Mouse (Mus musculus) stomach, embryonic 16.5 days (tissue): ENCODE measurements around the gene Hand1. TPM values are rescaled to one million over a fixed set of nuclear protein-coding genes. Genes with fewer than 3 reads are reported as not detected.

Experiments used
- ATAC-seq: fragments of 200-750 bp; cut with Nextera tagmentation; 2 replicates; pipeline ENCODE4 v1.8.0; 2017; ENCODE audit warnings: moderate number of reproducible peaks, moderate TSS enrichment; ENCODE audit not compliant: insufficient read depth, low FRiP score
- H3K27ac ChIP-seq: fragments of 300-500 bp; sonication (generic); 2 replicates; pipeline ENCODE4 v1.5.1; 2014; ENCODE audit warnings: low read length
- H3K27me3 ChIP-seq: fragments of 300-500 bp; sonication (generic); 2 replicates; pipeline ENCODE4 v1.6.1; 2014; ENCODE audit warnings: low read length, control low read depth, mixed read lengths; ENCODE audit not compliant: control insufficient read depth, insufficient read depth
- H3K36me3 ChIP-seq: fragments of 300-500 bp; sonication (generic); 2 replicates; pipeline ENCODE4 v1.6.1; 2014; ENCODE audit warnings: low read length; ENCODE audit not compliant: control insufficient read depth, insufficient read depth
- H3K4me1 ChIP-seq: fragments of 300-500 bp; sonication (generic); 2 replicates; pipeline ENCODE4 v1.6.1; 2014; ENCODE audit warnings: low read length, control low read depth, mixed read lengths; ENCODE audit not compliant: control insufficient read depth, insufficient read depth
- H3K4me2 ChIP-seq: fragments of 300-500 bp; sonication (generic); 2 replicates; pipeline ENCODE4 v1.6.1; 2014; ENCODE audit warnings: low read depth, low read length, mixed read lengths
- H3K4me3 ChIP-seq: fragments of 300-500 bp; sonication (generic); replicated peaks from 2 replicates; pipeline ENCODE4 v1.5.1; 2014; ENCODE audit warnings: mild to moderate bottlenecking, low read length
- H3K9ac ChIP-seq: fragments of 300-500 bp; sonication (generic); 2 replicates; pipeline ENCODE4 v1.6.1; 2014; ENCODE audit warnings: low read length
- H3K9me3 ChIP-seq: fragments of 300-500 bp; sonication (generic); replicated peaks from 2 replicates; pipeline ENCODE4 v1.6.1; 2016; ENCODE audit warnings: low read length, control low read depth; ENCODE audit not compliant: control insufficient read depth
- WGBS: fragments of 180-500 bp; shearing (Covaris S2); extraction: QIAGEN DNeasy Blood & Tissue Kit; methylation state at CpG from one replicate; pipeline ENCODE4 v1.1.7; 2014; 5-methylcytosine and 5-hydroxymethylcytosine counted together
- polyA plus RNA-seq: library from polyadenylated mRNA; unstranded; fragments of >200 nt; fragmentation: Nextera tagmentation; extraction: Ambion mirVana; gene quantifications from 2 replicates; pipeline ENCODE4 v1.2.1, GENCODE M21; 2015

The Hand1 gene
- polyA plus RNA-seq, 1 experiment from 2014 or later: 1.4 TPM

DNA sequence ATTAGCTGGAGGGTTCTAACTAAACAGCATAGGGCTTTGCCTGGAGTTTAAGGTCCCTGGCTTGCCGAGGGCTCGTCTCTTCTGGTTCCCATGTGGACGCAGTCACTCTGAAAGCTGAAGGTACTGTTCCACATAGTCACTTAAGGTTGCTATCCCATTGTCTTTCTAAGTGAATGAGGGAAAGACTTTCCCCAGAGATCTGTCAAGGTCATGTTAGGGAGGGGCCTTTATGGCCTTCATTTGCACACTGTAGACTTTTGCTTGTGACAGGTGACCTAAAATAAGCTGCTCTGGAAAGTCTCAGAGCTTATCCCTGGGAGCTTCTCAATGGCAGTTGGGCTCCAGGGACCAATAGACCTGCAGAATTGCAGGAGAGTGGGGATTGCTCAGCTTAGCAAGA is 19.0 kb downstream of the Hand1 start:
- no peaks in the 10 kb centered on the region for H3K27me3 ChIP-seq
- WGBS: 91% methylated on average over 3 of the region's 3 CpGs
- 0 out of 2 replicates have a peak, but pooled peaks cover 7% of the 10 kb centered on the region for H3K36me3 ChIP-seq

DNA sequence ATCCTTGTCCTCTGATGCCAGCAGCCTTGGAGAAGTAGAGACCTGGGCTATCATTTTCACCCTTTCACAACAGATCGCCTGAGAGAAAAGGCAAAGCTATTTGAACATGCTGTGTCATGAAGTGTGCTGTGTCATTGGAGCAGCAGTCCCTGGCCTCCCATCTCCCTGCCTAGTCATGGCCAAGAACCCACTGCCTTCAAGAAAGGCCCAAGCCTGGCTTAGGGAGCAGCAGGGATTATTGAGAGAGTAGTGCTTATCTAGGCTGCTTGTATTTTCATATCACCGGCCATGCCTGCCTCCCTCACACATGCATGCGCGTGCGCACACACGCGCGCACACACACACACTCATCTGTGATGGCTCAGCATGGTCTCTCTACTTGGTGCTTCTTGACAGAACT is 20.4 kb downstream of the Hand1 start:
- Histone ChIP-seq H3K9ac (no peak overlapping the region), H3K9me3 (no peaks in the 10 kb centered on the region), H3K27ac (no peak overlapping the region), H3K36me3 (0 out of 2 replicates have a peak, but pooled peaks cover 7% of the 10 kb centered on the region), H3K4me1 (peaks cover 4% of the 10 kb centered on the region; the same call in 1 of the 2 replicates), H3K4me3 (no peak overlapping the region), H3K4me2 (no peak overlapping the region), H3K27me3 (no peaks in the 10 kb centered on the region)
- no peak for ATAC-seq
- 93% methylated on average over 8 of the region's 8 CpGs for WGBS

More for the DNA sequence above, 19.0 kb downstream of the Hand1 start:
- no peak for ATAC-seq
- Histone ChIP-seq H3K27ac (no peak overlapping the region), H3K4me3 (no peak overlapping the region), H3K4me1 (peaks cover 4% of the 10 kb centered on the region; the same call in 1 of the 2 replicates), H3K9ac (no peak overlapping the region), H3K9me3 (no peaks in the 10 kb centered on the region), H3K4me2 (no peak overlapping the region)

DNA sequence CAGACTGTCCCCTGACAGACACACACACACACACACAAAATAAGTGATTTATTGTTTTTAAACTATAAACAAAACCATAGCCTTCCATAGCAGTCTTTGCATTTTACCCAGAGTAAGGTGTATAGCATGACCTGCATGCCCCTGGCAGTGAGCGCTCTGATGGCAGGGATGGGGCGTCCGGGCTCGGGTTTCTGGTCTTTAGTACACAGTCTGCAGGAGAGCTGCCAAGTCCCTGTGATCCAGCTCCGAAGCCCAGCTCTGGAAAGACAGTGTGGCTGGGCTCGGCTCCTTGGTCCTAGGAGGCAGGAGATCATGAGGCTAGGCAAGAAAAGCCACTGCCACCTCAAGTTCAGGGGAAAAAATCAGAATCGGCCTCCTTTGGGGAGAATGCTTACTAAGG is 21.6 kb downstream of the Hand1 start:
- ATAC-seq: no peak
- H3K4me3 ChIP-seq: no peak overlapping the region
- 74% methylated on average over 7 of the region's 7 CpGs for WGBS
- no peak overlapping the region for H3K4me2 ChIP-seq
- H3K9ac ChIP-seq: no peak overlapping the region
- no peaks in the 10 kb centered on the region for H3K27me3 ChIP-seq
- H3K4me1 ChIP-seq: peaks cover 4% of the 10 kb centered on the region; the same call in 1 of the 2 replicates
- H3K27ac ChIP-seq: no peak overlapping the region
- no peaks in the 10 kb centered on the region for H3K9me3 ChIP-seq
- H3K36me3 ChIP-seq: 0 out of 2 replicates have a peak, but pooled peaks cover 7% of the 10 kb centered on the region

DNA sequence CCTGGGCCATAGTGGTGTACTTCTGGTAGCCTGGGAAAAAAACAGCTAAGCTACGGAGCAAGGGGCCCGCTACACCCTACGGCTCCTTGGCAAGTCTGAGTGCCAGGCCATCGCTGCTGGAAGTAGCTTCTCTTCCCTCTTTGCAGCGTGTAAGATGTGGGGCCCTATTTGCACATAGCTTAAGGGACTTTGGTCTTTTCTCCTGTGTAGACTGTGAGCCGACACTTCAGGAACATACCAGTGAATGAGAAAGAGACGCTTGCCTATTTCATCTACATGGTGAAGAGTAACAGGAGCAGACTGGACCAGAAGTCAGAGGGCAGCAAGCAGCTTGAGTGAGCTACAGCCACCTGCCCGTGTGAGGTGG is 22.9 kb downstream of the Hand1 start:
- H3K4me3 ChIP-seq: no peak overlapping the region
- H3K27ac ChIP-seq: no peak overlapping the region
- H3K4me1 ChIP-seq: peaks cover 4% of the 10 kb centered on the region; the same call in 1 of the 2 replicates
- no peak for ATAC-seq
- H3K27me3 ChIP-seq: no peaks in the 10 kb centered on the region
- 0 out of 2 replicates have a peak, but pooled peaks cover 7% of the 10 kb centered on the region for H3K36me3 ChIP-seq
- no peak overlapping the region for H3K9ac ChIP-seq
- H3K4me2 ChIP-seq: no peak overlapping the region
- 67% methylated on average over 8 of the region's 8 CpGs for WGBS
- H3K9me3 ChIP-seq: no peaks in the 10 kb centered on the region

DNA sequence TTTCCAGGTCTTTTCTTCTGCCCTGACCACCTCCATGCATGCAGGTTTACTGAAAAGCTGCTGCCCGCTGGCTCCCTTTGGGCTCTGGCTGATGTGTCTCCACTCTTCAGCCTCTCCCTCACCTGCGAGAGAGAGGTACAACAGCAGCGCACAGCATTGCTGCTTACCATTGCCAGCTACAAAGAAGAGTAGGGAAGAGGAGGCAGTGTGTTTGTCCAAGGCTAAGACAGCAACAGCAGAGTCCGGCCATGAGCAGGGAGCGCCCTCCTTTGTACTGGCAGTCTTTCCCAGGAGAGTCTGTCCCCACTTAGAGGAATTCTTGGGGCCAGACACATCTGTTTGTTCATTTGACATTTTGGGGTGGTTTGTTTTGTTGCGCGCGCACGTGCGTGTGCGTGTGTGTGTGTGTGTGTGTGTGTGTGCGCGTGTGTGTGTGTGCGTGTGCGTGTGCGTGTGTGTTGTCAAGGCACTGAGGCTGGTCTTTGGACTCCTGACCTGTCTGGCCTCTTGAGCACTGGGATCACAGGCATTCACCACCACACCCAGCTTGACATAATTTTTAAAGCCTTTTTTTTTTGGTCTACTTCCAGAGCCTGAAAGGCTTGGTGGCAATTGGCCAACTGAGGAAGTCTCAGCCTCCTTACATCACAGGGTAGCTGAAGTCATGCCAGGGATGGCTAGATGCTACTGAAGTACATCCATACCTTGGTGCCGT is 23.4 kb downstream of the Hand1 start:
- Histone ChIP-seq H3K4me1 (peaks cover 4% of the 10 kb centered on the region; the same call in 1 of the 2 replicates), H3K9me3 (no peaks in the 10 kb centered on the region), H3K27ac (no peak overlapping the region), H3K4me3 (no peak overlapping the region), H3K27me3 (no peaks in the 10 kb centered on the region), H3K36me3 (0 out of 2 replicates have a peak, but pooled peaks cover 7% of the 10 kb centered on the region), H3K9ac (no peak overlapping the region), H3K4me2 (no peak overlapping the region)
- ATAC-seq: no peak
- WGBS: 84% methylated on average over 17 of the region's 17 CpGs

DNA sequence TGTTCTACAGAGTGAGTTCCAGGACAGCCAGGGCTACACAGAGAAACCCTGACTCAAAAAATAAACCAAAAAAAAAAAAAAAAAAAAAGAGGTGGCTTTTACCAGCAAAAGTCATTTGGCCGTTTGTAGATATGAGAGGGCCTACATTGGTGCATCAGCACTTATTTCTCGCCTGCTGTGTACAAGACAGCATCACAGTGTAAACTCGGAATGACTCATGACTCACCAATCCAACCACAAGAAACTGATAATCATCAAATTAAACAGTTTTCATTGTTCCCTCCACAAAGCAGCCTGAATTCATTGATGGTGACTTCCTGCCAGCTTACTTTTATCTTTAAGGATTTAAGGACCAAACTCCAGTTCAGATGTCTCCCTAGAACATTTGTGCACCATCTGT is 27.6 kb downstream of the Hand1 start:
- Histone ChIP-seq H3K4me3 (no peak overlapping the region), H3K27me3 (no peaks in the 10 kb centered on the region), H3K4me2 (no peak overlapping the region), H3K27ac (no peak overlapping the region), H3K9me3 (no peaks in the 10 kb centered on the region), H3K36me3 (0 out of 2 replicates have a peak, but pooled peaks cover 2% of the 10 kb centered on the region), H3K9ac (no peak overlapping the region), H3K4me1 (peaks cover 16% of the 10 kb centered on the region)
- 86% methylated on average over 3 of the region's 3 CpGs for WGBS
- no peak for ATAC-seq

DNA sequence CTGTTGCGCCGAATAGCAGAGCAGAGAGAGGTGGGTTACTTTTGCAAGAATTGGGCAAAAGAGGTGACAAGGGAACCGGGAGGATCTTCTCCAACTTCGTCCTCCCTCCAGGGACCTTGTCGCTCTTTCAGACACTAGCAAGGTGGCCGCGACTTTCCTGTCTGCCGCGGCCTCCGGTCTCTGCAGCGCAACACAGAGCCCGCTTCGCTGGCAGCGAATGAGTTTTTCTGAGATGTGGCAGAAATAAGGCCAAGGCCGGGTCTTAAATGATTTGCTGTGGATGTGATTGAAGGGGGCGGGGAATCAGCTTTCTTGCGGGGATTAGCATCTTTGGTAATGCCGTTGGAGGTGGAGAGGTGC is 30.1 kb downstream of the Hand1 start:
- Histone ChIP-seq H3K9me3 (no peaks in the 10 kb centered on the region), H3K4me1 (peaks cover 12% of the 10 kb centered on the region), H3K4me2 (peak overlapping the region; percentile 97), H3K9ac (peak overlapping the region; percentile 93), H3K4me3 (peak overlapping the region; percentile 60), H3K27me3 (no peaks in the 10 kb centered on the region), H3K36me3 (no peaks in the 10 kb centered on the region), H3K27ac (peak overlapping the region; percentile 67; the same call in 1 of the 2 replicates)
- no peak for ATAC-seq
- 1% methylated on average over 18 of the region's 18 CpGs for WGBS

DNA sequence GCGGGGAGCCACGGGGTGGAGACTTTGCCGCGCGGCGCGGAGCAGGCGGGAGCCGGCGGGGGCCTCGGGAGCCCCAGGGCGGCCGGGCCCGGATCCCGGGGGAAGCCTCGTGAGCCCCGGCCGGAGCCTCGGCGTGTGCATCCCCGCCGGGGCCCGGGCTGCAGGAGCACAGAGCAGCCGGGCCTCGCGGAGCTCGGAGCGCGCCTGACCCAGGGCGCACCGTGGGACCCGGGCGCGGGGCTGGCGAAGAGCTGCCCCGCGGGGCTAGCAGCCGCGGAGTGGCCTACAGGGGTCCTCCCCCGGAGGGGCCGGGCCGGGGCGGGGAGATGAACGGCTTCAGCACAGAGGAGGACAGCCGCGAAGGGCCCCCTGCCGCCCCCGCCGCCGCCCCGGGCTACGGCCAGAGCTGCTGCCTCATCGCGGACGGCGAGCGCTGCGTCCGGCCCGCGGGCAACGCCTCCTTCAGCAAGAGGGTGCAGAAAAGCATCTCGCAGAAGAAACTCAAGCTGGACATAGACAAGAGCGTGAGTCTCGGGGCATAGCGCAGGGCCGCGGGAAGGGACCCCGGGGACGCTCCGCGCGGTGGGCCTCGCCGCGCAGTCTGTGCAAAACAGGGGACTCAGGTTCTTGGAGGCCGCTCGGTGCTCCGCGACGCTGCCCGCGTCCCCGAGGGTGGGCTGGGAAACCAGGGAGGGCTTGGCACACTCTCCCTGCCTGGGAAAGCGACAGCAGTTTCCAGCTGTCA is 30.7 kb downstream of the Hand1 start:
- peak overlapping the region; percentile 67 for H3K27ac ChIP-seq
- ATAC-seq: peak; percentile 65; the same call in 1 of the 2 replicates
- H3K9ac ChIP-seq: peak overlapping the region; percentile 93
- peak overlapping the region; percentile 97 for H3K4me2 ChIP-seq
- WGBS: under 1% methylated on average over 70 of the region's 85 CpGs
- no peaks in the 10 kb centered on the region for H3K27me3 ChIP-seq
- no peaks in the 10 kb centered on the region for H3K36me3 ChIP-seq
- H3K4me1 ChIP-seq: peaks cover 12% of the 10 kb centered on the region
- peak overlapping the region; percentile 60 for H3K4me3 ChIP-seq
- no peaks in the 10 kb centered on the region for H3K9me3 ChIP-seq
